Mouse (Mus musculus) c-Kit-positive CD71-positive TER-119-negative erythroid progenitor cells, embryonic 14.5 days (primary cell): ENCODE measurements around the gene Cxcl16.
A peak's percentile ranks its signal among the peaks of the same experiment; 100 is the strongest.

Experiments
- DNase-seq: peaks from one replicate; pipeline ENCODE4 v3.0.0-alpha.2; 2013; ENCODE audit warnings: low read depth

Cxcl16 gene

DNA sequence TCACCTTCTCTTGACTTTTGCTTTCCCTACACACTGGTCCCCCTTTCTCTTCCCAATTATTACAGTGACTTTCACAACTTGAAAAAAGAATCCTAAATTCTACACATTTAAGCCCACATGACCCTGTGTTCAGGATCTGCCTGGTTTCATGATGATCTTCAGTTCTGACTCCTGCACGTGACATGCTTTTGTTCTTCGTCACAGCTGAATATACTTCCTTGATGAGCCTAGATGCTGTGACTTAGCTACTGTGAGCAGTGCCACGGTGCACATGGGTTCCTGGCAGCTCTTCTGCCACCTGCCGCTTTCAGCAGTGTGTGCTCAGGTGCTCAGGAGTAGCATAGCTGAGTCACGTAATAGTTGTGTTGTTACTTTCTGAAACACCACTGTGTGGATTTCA lies 47.2 kb downstream of the Cxcl16 start:
- no peak for DNase-seq

DNA sequence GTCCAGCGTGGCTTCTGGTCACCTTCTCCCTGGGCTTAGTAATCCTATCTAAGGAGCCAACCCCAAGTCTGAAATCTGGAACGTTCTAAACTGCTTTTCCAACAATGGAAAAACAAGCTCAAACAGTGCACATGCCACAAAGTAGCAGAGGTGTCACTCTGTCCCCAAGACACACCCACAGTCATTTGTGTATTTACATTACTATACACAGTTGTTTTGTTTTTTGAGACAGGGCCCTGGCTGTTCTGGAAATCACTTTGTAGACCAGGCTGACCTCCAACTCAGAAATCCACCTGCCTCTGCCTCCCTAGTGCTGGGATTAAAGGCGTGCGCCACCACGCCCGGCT lies 49.5 kb downstream of the Cxcl16 start:
- DNase-seq: no peak

DNA sequence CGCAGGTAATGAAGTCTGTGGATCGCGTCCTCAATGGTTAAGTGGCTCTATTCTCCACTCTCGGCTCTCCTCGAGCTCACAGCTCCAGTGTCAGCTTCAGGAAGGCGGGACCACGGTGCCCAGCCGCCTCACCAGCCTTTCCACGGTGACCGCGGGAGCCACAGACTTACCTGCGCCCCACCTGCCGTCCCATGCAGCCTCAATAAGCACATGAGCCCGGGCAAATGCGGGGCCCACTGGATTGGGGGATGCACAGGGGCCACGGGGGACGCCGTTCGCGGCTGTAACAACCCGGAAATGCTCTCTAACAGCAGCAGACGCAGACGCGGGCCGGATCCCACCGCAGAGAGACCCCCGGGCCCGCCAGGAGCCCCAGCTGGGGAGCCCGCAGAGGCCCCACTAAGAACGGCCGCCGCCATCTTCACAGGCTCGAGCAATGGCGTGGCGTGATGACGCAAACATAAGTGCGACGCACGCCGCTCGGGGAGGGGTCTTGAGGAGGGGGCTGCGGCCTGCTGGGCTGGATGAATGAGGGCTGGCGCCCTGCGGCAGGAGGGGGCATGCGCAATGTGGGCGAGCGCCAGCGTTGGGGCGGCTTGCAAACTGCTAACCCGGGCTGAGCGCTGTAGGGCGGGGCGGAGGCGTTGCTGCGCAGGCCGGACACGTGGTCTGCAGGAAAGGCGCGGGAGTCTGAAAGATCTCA lies 50.0 kb downstream of the Cxcl16 start, which contains the start of gene Pelp1:
Gene Pelp1 (minus strand): TSS at position 438 of the 703 bp plus-strand sequence.
- peak; percentile 66 for DNase-seq
